Mouse (Mus musculus) MEL-GATA-1-ER (cell line): ENCODE data around the gene Polr3gl.

ENCODE experiments used
- DNase-seq: peaks from one replicate; pipeline ENCODE4 v3.0.0-alpha.2; 2012; ENCODE audit warnings: low read depth; ENCODE audit errors: extremely low read depth

Polr3gl gene

DNA sequence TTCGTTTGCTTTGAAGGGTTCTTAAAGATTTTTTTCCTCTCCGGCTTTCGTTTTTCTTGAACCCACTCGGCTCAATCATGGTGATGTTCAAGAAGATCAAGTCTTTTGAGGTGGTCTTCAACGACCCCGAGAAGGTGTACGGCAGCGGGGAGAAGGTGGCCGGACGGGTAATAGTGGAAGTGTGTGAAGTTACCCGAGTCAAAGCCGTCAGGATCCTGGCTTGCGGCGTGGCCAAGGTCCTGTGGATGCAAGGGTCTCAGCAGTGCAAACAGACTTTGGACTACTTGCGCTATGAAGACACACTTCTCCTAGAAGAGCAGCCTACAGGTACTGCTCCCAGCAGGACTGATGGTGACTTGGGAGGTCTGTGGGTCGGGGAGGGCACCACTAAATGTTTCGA is 35.8 kb downstream of the Polr3gl start:
- peak; percentile 67 for DNase-seq

GRCm38 (mm10) chr3:96557694-96558093 is 36.3 kb downstream of the Polr3gl start, which contains the start of gene Txnip:
Gene Txnip (plus strand): TSS chr3:96557957.
- peak; percentile 100 for DNase-seq

- DNase-seq, result peak; percentile 91
These were observed 37.0 kb downstream of the Polr3gl start for GRCm38 (mm10) chr3:96556651-96557635.

GRCm38 (mm10) chr3:96555999-96556614 is 37.9 kb downstream of the Polr3gl start:
- no peak for DNase-seq

GRCm38 (mm10) chr3:96555041-96555596 is 38.9 kb downstream of the Polr3gl start:
- DNase-seq, result no peak

DNA sequence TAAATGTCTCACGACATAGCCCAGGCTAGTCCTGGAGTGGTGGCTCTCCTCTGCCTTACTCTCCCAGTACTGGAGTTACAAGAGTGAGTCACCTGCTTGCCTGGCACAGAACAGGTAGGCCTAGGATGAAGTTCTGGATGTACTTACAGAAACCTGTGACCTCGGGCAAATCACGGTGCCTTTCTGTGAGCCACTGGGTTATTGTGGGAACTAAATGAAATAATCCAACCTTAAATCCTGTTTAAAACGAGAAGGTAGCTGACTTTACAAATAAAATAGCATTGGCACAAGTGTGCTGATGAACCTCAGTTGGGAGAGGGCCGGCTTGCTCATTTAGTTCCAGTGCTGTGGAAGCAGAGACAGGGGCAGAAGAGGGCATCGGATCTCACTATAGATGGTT is 39.7 kb downstream of the Polr3gl start:
- no peak for DNase-seq

- no peak for DNase-seq
These were observed 40.4 kb downstream of the Polr3gl start for GRCm38 (mm10) chr3:96553601-96554000.

- DNase-seq, result no peak
These were observed 42.1 kb downstream of the Polr3gl start for GRCm38 (mm10) chr3:96551890-96552289.

GRCm38 (mm10) chr3:96551203-96551602 is 42.8 kb downstream of the Polr3gl start:
- DNase-seq, result peak; percentile 92

GRCm38 (mm10) chr3:96549346-96549745 is 44.6 kb downstream of the Polr3gl start:
- no peak for DNase-seq

GRCm38 (mm10) chr3:96548824-96549223 is 45.2 kb downstream of the Polr3gl start:
- DNase-seq, result no peak

DNA sequence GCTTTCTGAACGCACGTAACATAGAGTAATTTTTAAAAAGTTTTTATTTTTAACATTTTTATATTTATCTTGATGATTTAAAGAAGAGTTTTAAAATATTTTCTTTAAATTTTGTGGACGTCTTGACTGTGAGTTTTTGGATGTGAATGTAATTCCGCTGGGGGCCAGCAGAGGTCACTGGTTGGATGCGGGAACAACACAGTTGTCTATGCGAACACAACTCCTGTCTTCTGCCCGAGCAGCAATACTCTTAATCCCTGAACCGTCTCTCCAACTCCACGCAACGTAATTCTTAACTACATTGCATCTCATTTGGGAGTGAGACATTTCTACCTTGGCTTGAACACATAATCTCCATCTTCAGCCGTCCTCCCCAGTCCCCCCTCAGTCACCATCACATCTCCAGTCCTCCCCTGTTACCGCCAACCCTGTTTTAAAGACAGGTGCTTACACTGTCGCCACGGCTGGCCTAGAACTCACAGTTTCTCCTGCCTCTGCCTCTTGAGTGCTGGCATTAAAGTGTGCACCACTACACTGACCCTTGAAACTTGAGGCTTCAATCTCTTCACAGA is 46.5 kb downstream of the Polr3gl start:
- DNase-seq, result peak; percentile 78

DNA sequence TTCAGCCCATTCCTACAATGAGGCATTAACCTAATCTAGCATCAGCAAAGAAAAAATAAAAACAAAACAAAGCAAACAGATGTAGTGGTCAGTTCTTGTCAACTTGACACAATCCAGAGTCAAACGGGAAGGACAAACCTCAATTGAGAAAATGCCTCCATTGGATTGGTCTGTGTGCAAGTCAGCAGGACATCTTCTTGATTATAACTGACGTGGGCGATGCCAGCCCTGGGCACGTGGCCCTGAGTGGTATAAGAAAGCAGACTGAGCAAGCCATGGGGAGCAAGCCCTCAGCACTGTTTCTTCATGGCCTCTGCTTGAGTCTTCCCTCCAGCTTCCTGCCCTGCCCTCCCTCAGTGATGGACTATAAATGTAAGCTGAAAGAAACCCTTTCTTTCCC is 47.1 kb downstream of the Polr3gl start:
- no peak for DNase-seq

DNA sequence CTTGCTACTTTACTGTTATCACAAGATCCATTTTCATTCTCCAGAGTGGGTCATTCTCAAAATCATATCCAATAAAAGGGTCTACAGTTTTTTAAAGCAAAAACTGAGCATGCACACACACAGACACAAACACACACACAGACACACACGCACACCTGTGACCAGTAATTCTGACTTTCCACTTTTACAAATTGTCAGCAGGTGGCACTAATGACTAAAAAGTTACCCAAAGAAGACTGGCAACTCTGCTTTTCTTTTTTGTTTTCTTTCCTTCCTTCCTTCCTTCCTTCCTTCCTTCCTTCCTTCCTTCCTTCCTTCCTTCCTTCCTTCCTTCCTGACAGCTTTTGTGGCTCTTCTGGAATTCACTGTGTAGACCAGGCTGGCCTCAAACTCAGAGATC is 48.4 kb downstream of the Polr3gl start:
- DNase-seq, result no peak

DNA sequence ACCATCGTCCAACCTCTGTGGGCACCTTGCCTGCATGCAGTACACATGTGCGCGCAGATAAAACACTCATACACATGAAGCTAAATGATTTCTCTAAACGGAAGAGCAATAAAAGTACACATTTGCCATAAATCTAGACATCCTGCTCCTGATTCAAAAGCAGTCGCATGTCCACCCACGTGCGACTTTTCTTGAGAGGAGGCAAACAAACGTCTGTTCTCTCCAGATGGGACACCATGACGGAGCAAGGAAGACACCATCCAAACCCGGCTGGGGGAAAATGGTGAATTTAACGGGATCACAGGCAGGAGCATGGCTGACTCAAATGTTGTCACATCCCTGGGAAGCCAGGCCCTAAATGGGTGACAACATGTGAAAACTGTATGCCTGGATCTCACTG is 50.6 kb downstream of the Polr3gl start:
- DNase-seq, result no peak

DNA sequence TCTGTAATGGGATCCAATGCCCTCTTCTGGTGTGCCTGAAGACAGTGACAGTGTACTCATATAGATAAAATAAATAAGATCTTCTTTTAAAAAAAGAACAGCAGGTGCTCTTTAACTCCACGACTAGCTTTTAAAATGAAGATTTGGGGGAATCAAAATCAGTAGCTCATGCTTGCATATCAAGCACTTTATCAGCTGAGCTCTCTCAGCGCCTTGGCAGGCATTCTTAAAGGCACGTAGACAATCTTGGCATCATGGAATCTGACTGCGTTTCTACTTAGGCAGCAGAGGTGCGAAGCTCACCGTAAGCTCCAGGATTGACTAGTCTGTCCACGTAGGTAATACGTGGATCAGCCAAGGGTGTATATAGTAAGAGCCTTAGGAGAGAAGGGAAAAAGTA is 51.4 kb downstream of the Polr3gl start:
- DNase-seq, result no peak

- no peak for DNase-seq
These were observed 52.5 kb downstream of the Polr3gl start for GRCm38 (mm10) chr3:96541328-96542078.

GRCm38 (mm10) chr3:96540740-96541139 is 53.2 kb downstream of the Polr3gl start:
- DNase-seq, result no peak

- no peak for DNase-seq
These were observed 54.7 kb downstream of the Polr3gl start for GRCm38 (mm10) chr3:96539316-96539715.

GRCm38 (mm10) chr3:96534300-96534699 is 59.7 kb downstream of the Polr3gl start:
- no peak for DNase-seq

GRCm38 (mm10) chr3:96532050-96532449 is 61.9 kb downstream of the Polr3gl start:
- DNase-seq, result no peak
